17 mouse cellular contexts compared by ENCODE assay signal in genomic region chr1:135856070-135856469, GRCm38 (mm10). TPM values are rescaled to one million over a fixed set of nuclear protein-coding genes. Genes with fewer than 3 reads are reported as not detected.
"Had no signal": no experiment of that assay in that cellular context is flagged by ENCODE, and none has a peak within 500 bp of the region (broad histone marks: within the 10 kb centered on the region; RNA-seq: fewer than 3 reads in every experiment).

No protein-coding gene starts in this region.

- ATAC-seq: liver, embryonic 12.5 days; midbrain, embryonic 13.5 days; midbrain, embryonic 16.5 days had no signal

- DNase-seq: kidney, postnatal 14 days; kidney, postnatal 4 days; liver; lung, adult 18-20 months; lung, postnatal 10 days; lung, postnatal 36 days; thymus, postnatal 25 days had no signal

- H3K9me3 ChIP-seq: limb, embryonic 10.5 days; limb, embryonic 13.5 days; liver, embryonic 12.5 days; liver, embryonic 15.5 days; lung, embryonic 15.5 days; midbrain, embryonic 10.5 days; midbrain, embryonic 13.5 days had no signal

- H3K9ac ChIP-seq: limb, embryonic 13.5 days; liver, embryonic 12.5 days; liver, embryonic 15.5 days; lung, embryonic 15.5 days; midbrain, embryonic 13.5 days had no signal

- H3K27ac ChIP-seq: limb, embryonic 10.5 days; limb, embryonic 13.5 days; liver, embryonic 12.5 days; liver, embryonic 15.5 days; lung, embryonic 15.5 days; midbrain, embryonic 10.5 days; midbrain, embryonic 13.5 days had no signal

- H3K4me3 ChIP-seq: limb, embryonic 10.5 days; limb, embryonic 13.5 days; liver, embryonic 12.5 days; liver, embryonic 15.5 days; lung, embryonic 15.5 days; megakaryocyte, embryonic 14.5 days; midbrain, embryonic 10.5 days; midbrain, embryonic 13.5 days had no signal

- H3K36me3 ChIP-seq: limb, embryonic 10.5 days; limb, embryonic 13.5 days; liver, embryonic 12.5 days; liver, embryonic 15.5 days; lung, embryonic 15.5 days; midbrain, embryonic 10.5 days; midbrain, embryonic 13.5 days had no signal

- H3K4me2 ChIP-seq: limb, embryonic 13.5 days; liver, embryonic 12.5 days; liver, embryonic 15.5 days; lung, embryonic 15.5 days; midbrain, embryonic 13.5 days had no signal

- H3K27me3 ChIP-seq: limb, embryonic 13.5 days; liver, embryonic 12.5 days; lung, embryonic 15.5 days; midbrain, embryonic 13.5 days had no signal

RNA-seq across cellular contexts. Expression of gene Tnnt2, which starts 19.9 kb away (rescaled TPM):
- total RNA-seq: monocyte, adult 5-6 weeks had no signal

RNA-seq across cellular contexts. Expression of gene Lad1, which starts 37.7 kb away (rescaled TPM):
- total RNA-seq: monocyte, adult 5-6 weeks had no signal
